Mouse (Mus musculus): ENCODE measurements around the gene Rassf4.

DNA sequence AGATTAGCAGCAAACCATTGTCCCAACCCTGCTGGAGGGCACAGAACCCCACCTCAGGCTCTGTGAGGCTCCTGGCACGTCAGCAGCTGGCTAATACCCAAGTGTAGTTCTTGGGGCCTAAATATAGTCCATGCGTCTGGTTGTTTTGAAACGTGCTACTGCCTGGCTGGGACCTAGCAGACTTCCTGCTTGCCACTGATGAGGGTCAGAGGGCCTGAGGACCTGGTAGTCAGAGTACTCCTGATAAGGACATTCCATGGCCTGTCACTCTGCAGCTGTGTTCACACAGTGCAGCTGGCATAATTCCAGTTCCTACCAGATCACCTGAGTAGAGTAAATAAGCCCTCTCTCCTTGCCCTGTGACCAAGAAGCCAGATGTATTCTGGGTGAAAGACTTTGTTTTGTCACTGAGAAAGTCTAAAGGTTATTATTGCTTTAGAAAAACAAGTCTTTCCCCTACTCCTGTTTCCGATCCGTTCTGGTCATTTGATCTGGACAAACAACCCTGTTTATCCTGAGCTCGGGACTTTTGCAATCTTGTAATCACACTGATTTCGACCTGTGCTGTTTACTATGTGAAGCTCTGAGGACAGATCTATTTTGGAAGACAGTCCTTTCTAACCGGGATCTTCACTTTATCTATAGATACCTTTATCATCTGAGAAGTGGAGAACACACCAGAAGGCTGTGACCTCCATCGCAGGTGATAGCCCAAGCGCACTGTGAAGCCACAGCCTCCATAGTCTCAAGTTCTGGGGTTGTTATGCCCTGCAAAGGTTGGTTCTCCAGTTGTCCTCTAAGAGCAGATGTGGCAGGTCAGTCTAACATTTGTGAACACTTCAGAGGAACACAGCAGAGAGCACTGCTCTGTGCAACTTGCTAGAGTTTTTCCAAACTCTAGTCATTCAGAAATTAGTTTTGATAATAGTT, 38.2 kb downstream of the Rassf4 start:
- TF ChIP-seq POLR2A (IDR thresholded peaks at IDR 0.05; ENCODE audit: extremely low read depth, insufficient read depth, low read length) (no peak), CTCF (IDR thresholded peaks at IDR 0.05; ENCODE audit: low read depth, low read length) (no peak)

Measured in liver, adult 2 months (tissue).